Mouse (Mus musculus) cerebellum, adult 11-12 months (tissue): Measurements from ENCODE around the gene Prkcq.

Source experiments
- DNase-seq: peaks from one replicate; pipeline ENCODE4 v3.0.0; 2022

Gene Prkcq

DNA sequence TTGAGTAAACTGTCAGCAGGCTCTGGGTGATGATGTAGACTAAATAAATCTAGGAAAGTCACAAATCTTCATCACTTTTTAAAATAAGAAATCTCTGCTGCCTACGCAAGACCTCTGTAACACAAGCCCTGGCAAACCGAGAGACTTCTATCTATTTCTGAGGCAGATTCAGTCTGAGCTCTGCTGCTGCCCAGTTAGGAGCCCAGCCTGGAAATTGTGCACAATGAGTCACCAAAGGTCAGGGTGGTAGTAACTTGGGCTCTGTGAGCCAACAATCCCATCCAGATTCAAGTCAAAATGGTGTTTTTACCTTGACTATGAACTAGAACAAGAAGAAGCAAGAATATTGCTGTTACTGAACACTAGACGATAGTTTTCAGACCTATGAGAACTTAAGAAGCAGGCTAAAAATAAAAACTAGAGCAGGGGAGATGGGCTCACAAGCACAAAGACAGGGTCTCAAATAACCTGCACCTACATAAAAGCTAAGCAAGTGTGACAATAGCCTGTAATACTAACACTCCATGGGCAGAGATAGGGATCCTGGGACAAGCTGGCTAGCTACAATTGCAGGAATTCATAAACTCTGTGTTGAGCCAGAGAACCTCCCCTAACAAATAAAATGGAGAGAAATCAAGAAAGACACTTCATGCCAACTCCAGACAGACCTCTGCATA lies 53.0 kb downstream of the Prkcq start:
- no peak for DNase-seq

DNA sequence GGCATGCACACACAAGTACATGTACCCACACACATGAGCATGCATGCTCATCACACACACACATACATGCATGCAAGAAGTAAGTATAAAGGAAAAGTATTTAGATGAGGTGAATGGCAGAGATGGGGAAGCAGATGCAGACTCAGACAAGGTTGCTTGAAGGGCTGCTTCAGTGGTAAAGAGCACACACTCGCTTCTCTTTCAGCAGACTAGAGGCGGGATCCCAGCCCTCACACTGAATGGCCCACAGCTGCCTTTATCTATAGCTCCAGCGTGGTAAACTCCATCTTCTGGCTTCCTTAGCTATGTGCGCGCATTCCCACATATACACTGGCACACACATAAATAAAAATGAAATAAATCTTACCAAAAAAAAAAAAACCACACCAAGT lies 53.6 kb downstream of the Prkcq start:
- DNase-seq, result no peak

DNA sequence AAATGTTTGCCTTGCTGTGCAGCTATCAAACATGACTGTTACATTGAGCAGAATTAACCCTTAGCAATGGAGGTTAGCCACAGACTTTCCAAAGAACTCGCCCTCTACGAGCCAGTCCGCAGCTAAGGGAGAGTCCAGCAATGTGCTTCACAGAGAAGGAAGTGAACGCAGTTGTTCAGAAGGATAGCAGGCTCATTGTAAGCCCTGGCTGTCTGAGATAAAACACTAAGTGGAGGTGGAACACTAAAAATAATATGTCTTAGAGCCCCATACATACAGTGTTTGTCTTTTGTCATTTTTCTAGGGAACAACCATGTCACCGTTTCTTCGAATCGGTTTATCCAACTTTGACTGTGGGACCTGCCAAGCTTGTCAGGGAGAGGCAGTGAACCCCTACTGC lies 54.6 kb downstream of the Prkcq start:
- no peak for DNase-seq

DNA sequence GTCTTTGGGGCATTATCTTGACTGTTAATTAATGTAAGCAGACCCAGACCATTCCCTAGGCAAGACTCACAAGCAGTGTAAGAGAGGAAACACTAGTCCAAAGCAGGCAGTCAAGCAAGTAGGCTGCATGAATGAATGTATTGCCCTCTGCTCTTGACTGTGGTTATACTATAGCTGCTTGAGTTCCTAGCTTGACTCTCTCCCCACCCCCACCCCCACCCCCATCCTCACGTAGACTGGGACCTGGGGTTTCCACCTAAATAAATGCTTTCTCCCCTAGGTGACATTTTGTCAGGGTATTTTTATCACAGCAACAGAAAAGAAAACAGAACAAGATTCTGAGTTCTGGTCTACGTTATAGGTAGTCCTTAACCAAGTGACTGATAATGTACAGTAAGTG lies 57.2 kb downstream of the Prkcq start:
- DNase-seq, result no peak

DNA sequence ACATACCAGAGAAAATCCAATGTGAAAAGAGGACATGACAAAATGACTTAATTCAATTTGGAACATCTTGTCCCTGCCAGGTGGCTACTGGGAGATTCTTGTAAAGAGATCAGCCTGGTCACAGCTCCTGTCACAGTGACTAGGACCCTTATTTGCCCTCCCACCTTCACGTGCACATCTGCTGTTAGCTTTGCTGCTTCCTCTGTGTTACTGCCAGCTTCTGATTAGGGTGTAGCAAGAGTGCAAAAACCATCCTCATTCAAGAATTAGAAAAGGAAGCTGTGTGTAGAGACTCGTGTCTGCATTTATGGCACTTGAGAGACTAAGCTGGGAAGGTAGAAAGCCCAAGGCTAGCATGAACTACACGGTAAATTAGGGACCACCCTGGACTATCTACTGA lies 59.2 kb downstream of the Prkcq start:
- DNase-seq, result no peak

DNA sequence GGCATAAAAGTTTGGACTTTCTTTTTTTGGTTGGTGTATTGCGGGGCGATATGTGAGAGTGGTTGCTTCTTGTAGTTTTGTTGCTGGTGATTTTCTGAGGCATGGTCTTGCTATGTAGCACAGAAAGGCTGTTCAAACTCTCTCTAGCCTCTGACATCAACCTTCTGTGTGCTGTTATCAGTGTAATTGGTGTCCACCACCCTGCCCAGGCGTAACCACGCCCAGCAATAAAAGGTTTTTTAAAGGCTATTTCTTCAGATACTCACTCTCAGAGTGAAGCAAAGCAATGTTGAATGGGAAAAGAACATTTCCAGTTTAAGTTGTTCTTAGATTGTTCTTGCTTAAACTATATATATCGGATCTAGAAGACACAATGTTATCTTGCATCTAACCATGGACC lies 60.1 kb downstream of the Prkcq start:
- DNase-seq, result no peak

DNA sequence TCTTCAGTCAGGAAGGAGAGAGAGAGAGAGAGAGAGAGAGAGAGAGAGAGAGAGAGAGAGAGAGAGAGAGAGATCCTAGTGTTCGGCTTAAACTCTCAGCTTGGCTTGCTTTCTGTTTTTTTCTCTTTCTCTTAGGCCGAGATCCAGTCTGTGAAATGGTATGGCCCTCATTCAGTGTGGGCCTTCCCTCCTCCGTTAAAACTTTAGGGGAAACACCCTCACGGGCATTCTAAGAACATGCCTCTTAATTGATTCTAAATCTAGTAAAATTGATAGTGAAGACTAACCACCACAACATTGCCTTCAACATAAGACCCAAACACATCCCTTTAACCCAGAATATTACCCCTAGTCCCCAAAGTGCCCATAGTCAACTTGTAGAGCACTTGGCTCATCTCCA lies 66.3 kb downstream of the Prkcq start:
- DNase-seq, result no peak

DNA sequence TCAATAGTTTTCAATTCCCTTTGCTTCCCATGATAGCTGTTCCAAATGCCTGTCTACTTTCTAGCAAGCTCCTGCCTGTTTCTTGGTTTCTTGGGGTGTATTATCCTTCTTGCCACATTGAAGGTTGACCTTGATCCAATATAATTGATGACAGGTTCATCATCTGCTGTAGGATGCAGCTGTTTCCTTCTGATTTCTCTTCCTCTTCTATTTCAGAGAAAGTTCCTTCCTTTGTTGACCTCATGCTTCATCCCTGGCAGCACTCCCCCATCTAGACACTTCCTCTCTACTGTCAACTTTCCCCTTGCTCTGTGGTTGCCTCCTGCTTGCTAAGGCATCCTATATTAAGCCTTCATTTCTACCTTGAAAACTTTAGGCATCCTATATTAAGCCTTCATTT lies 67.6 kb downstream of the Prkcq start:
- DNase-seq, result no peak

DNA sequence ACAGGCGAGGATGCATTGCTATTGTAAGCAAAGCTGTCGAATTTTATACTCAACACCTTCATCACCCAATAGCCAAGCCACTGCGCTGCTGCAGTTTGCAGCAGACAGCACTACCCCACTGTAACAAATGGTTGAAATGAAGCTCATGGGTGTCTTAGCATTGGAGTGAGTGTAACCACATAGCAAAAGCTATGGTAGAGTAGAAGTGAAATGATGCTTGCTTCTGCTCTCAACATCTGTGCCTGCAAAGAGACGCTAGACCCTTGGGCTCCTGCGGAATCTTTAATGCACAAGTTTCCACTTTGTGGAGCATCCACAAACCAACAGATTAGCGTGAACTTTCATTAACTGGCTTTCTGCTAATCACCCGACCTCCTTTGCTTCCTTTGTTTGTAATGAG lies 74.0 kb downstream of the Prkcq start:
- DNase-seq, result no peak

DNA sequence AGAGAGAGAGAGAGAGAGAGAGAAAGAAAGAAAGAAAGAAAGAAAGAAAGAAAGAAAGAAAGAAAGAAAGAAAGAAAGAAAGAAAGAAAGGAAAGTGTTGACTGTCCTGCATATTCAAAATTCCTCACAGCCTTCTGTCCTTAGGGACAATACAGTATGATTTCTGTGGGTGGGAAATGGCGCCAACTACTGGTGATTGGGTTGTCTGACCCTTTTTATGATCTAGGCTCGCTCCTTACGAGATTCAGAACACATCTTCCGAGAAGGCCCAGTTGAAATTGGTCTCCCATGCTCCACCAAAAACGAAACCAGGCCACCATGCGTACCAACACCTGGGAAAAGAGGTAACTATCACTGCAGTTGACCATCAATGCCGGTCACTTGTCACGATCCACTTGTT lies 82.0 kb downstream of the Prkcq start:
- no peak for DNase-seq

DNA sequence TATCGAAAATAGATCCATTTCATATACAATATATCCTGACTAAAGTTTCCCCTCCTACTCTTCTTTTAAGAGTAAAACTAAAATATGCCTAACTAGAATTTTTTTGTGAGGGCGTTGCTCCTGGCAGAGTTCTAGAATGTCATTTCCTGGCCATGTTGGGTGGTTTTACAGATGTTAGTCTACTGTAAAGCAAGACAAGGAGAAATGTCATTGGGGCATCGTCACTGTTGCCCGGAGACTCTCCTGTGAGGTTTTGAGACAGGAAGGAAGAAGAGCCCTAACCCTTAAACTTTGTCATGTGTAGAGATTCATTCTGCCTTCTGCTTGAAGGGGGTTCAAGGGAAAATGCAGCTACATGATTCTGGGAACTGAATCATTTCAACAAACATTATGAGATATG lies 82.5 kb downstream of the Prkcq start:
- no peak for DNase-seq

DNA sequence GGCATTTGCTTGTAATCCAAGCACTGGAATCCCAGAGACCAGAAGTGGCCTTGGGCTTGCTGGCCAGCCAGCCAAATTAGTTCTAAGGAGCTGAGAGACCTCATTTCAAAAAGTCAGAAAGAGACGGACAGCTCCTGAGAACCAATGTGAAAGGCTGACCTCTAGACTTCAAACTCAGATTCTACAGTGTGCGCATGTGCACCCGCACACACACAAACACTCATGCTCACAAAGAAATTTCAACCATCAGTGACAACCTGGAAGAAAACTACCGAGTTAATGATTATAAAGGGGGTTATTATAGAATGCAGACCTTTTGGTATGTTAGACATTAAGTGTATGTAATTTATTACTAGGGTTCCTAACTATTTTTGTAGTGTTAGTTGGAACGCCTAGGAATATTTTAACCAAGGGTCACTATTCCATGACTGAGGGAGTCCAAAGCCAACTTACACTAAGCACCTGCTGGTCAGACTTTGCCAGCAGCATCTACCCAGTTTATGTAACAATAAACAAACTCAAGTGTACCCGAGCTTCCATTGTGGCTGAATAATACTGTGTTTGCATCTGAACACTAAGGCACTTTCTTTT lies 85.4 kb downstream of the Prkcq start:
- DNase-seq, result no peak

DNA sequence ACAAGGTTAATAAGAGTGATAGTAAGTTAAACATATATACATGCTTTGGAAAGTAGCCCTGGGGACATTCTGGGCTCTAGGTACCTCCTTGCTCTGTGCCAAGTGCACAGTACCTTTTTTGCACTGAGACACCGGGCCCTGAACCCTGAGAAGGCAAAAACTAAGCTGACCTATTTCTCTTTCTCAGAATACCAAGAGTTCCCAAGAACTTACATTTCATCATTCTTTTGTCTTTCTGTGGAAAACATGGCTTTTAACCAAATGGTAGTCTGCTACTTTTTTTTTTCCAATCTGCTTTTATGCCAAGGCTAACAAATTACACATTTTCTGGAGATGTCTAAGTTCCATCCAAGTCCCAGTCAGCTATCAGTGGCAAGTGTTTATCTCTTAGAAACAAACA lies 86.3 kb downstream of the Prkcq start:
- no peak for DNase-seq

DNA sequence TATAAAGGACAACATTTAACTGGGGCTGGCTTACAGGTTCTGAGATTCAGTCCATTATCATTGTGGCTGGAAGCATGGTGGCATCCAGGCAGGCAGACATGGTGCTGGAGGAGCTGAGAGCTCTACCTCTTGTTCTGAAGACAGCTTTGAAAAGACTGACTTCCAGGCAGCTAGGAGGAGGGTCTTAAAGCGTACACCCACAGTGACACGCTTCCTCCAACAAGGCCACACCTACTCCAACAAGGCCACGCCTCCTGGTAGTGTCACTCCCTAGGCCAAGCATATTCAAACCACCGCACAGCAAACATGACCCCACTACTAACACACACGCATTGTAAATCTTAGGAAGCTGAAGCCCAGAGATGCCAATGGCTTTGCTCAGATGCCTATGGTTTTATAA lies 87.5 kb downstream of the Prkcq start:
- DNase-seq, result no peak

DNA sequence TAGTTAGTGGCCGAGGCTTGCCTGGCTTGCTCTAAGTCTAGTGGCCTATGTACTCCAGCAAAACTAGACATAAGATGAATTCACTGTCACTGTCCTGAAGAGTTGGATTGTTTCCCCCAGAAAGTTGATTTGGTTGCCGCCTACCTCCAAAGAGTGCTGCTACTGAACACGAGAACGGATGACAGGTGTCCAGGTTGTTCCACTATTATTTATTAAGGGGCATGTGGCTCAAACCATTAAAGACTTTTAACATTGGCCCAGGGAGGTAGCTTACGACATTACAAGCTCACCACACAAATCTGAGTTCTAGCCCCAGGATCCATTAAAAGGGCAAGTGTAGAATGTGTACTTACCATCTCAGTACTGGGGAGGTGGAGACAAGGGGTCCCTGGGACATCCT lies 92.9 kb downstream of the Prkcq start:
- DNase-seq, result no peak

DNA sequence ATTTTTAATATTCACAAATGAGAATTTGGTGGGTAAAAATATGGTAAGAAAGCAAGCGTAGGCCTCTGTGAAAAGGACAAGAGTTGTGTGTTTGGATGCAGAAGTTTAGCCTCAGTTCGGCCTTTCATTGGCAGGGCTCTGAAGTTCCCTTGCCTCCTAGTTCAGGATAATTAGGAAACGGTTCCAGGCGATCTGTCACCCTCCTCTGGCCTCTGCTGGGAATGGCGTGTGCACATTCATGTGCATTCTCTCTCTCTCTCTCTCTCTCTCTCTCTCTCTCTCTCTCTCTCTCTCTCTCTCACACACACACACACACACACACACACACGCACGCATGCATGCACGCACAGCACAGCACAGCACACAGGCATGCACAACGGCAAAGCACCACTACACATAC lies 93.5 kb downstream of the Prkcq start:
- no peak for DNase-seq

DNA sequence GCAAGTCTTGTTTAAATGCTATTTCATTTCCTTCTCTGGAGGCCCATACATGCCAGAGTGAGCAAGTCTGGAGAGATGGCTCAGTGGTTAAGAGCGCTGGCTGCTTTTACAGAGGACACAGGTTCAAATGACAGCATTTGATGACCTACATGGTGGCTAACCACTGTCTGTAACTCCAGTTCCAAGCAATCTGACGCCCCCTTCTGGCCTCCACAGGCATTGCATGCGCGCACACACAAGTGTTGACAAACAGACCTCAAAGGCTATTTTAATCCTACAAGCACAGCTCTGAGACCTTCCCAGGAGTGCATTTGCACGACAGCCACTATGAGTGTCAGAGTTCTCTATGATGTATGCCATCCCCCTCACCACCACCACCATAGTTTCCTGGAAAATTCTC lies 94.4 kb downstream of the Prkcq start:
- no peak for DNase-seq

DNA sequence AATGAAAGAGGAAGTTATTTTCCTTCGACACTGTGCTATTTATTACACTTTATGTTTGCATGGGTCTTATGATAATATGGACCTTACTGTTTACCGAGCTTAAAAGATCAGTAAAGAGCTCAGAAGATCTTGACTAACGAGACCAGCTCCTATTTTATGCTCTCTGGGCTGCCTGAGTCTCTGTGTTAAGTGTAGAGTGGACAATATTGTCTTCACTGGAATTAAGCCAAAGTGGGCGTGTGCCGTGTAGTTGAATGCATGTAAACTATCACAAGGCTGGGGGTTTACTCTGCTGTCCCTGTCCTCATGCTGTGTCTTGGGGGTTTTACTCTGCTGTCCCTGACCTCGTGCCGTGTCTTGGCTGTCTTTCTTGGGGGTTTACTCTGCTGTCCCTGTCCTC lies 107.1 kb downstream of the Prkcq start:
- DNase-seq, result no peak

DNA sequence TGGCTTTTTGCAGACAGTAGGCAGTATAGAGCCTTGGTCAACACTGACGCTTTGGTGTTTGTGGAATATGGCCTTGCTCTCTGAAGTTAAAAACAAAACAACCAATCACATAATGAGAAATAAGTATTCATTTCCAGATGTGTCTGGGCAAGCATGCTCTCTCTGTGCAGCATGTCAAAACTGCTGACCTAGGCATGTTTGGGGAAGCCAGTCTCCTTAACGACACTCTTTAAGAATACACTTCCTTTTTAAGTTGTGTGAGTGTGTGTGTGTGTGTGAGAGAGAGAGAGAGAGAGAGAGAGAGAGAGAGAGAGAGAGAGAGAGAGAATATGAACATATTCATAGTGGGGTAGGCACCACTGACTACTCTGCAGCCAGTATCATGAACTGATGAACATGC lies 108.3 kb downstream of the Prkcq start:
- no peak for DNase-seq

DNA sequence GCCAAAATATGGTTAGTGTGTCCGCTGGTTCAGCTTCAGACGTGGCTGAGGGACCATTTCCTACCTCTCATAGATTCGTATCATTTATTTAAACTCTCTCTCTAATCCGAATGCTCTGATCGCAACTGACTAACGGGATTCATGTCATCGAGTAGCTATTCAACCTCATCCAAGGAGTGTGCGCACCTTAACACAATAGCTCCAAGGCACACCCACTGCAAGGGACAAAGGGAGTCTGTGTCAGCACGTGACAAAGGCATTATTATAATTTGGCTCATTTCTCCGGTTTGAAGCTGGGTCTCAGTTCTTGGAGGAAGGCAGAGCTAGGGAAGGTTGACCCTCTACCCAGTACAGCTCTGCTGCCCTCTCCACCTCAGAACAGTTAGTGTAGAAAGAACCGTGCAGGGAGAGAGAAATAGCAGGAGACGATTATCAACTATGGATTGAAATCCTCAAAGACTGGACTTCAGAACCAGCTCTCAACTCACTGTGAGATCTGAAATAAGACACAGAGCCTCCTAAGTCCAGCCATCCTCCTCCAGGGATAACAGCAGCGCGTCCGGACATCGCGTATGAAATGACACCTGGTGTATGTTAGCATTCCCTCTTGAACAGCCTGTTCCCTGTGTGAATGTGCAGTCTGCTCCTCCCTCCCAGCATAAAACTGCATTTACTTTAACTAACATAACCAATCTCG lies 116.1 kb downstream of the Prkcq start:
- no peak for DNase-seq

DNA sequence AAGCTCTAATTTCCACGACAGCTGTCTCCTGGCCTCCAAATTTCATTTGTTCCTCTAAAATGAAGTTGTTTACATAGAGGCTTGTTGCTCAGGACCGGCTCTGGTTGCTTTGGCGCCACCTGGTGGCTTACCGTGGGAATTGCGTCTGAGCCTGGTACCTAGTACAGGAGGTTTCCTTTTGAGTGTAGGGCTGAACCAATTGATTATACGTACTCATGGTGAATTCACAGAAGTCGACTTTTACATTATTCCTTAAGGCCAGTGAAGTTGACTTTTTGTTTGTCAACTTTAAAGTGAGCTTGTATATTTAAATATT lies 116.6 kb downstream of the Prkcq start:
- peak; percentile 48 for DNase-seq

DNA sequence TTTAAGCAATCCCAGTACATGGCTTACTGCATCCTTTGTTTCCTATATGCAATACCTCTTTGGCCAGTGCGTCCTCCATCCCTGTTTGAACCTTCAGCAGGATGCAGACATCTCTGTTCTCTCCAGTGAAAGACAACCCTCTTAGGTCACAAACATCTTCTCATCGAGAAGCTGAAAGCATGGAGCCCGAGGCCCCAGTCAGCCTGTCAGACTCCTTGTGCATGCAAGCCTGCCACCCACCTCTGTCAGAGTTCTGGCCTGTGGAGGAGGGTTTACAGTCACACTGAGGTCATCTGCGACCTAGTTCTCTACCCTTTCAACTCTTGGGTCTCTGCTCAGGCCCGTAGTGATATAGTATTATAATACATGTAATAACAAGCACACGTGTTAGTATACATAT lies 119.0 kb downstream of the Prkcq start:
- DNase-seq, result no peak

DNA sequence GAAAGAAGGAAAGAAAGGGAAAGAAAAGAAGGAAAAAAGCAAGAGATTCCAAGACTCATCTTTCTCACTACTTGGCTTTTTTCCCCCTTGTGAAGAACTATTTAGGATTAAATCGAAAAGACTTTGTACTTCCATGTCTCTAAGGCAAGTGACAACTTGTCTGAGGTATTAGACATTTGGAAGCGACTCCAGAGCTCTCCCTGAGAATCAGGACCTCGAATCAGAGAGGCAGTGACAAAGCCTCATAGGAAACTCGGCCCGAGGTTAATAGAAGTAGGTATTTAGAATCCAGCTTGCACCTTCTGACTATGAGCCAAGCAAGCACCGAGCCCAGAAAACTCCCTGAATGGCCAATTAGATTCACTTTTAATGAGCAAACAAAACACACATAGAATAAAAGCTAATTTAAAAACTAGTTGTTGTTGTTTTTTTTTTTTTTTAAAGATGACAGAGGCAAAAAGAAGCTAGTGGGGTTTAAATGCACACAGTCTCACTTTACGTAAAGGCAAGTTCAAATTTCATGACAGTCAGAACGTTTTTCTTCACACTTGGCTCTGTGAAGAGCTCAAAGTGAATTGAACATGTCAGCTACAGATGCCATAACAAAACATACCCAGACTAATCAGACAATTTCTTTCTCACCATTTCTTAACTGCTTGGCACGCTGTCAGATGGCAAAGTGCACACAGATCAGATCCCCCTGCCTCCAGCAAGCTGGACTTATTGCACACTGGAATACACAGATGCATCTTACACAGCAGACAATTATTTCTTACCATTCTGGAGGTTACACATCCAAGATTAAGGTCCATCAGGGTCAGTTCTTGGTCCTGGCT lies 119.9 kb downstream of the Prkcq start:
- no peak for DNase-seq

DNA sequence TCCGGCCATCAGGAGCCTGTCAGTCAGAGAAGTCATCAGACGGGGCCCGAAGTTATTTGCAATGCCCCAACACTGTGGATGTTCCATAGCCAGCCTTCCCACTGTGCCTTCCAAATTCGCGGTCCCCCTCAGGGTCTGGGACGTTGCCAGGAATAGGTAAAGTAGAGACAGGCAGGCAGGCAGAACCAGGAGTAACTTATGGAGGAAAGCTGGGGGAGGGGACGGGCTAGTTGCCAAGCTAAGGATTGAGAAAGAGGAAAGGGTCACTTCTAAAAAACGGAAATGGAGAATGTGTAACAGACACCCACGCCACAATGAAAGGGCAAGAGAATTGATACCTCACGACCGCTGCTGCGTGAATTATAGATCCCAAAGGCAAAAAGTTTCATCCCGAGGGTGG lies 121.2 kb downstream of the Prkcq start:
- DNase-seq, result no peak
